Mouse (Mus musculus): Measurements from ENCODE around the gene Adgrb2.

- TF ChIP-seq CTCF (IDR thresholded peaks at IDR 0.05; ENCODE audit: borderline replicate concordance, control insufficient read depth, extremely low read depth, insufficient read depth, low read length, poor library complexity), result no peak
- TF ChIP-seq POLR2A (IDR thresholded peaks at IDR 0.05; ENCODE audit: control insufficient read depth, extremely low read depth, insufficient read depth, low read length, poor library complexity), result no peak
Measured at GRCm38 (mm10) chr4:129995255-129995654, 10.6 kb downstream of the Adgrb2 start.
